Mouse (Mus musculus) gastrocnemius, postnatal 10 days (tissue): ENCODE results near the gene Spon1. TPM values are rescaled to one million over a fixed set of nuclear protein-coding genes. Genes with fewer than 3 reads are reported as not detected.

Experiments
- DNase-seq: peaks from one replicate; pipeline ENCODE4 v3.0.0; 2021; ENCODE audit warnings: mixed read lengths
- long read RNA-seq, 2 experiments: library from polyadenylated mRNA; stranded (forward); transcript quantifications; one replicate each; pipeline ENCODE4 v2.0.0; 2021
- total RNA-seq, 2 experiments: library from RNA; stranded (reverse); gene quantifications; 2 replicates each; pipeline ENCODE4 v1.2.3; 2021

The Spon1 gene
- 1 to 10 TPM; 5.1 to 5.6 TPM for total RNA-seq
- long read RNA-seq, experiment 1, full-length matches to known transcripts = 11 of 14 reads
- long read RNA-seq, experiment 1, partial matches to known transcripts = 2 of 14 reads
- long read RNA-seq, experiment 1, other reads (novel, unspliced or antisense) = 1 of 14 reads
- long read RNA-seq, experiment 2, full-length matches to known transcripts = 7 of 9 reads
- long read RNA-seq, experiment 2, partial matches to known transcripts = 0 of 9 reads
- long read RNA-seq, experiment 2, other reads (novel, unspliced or antisense) = 2 of 9 reads

DNA sequence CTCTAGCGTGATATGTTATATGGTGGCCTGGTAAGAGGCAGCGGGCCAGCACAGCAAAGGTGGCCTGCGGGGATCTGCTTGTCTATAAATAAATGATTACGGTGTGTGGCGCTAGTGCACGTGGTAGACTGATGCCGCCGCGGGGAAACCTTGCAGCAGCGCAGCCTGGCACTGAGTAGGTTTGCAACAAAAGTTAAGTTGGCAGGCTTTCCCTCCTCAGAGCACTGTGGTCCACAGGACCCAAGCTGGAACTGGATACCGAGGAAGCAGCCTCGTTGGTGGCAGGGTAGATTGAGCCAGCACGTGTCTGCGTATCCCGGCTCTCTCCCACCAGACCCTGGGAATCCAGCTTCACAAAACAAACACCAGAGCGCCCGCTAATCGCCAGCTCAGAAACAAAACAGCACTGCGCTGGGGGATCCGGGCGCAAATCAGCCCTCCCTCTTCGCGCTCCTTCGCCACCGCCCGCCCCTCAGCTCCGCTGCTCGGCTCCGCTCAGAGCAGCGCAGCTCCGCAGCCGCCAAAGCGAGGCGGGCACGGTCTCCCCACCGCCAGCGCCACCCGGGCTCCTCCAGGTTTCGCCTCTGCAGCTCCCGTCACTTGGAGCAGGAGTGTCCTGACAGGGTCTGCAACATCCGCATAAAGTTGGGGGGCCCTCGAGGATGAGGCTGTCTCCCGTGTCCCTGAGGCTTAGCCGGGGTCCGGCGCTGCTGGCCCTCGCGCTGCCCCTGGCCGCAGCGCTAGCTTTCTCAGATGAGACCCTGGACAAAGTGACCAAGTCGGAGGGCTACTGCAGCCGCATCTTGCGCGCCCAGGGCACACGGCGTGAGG lies at the start of gene Spon1:
Gene Spon1, plus strand, starts transcription at position 332 of the 831 bp plus-strand sequence.
- peak; percentile 41 for DNase-seq

GRCm38 (mm10) chr7:113721994-113722393 lies 43.8 kb upstream of the Spon1 start:
- no peak for DNase-seq

DNA sequence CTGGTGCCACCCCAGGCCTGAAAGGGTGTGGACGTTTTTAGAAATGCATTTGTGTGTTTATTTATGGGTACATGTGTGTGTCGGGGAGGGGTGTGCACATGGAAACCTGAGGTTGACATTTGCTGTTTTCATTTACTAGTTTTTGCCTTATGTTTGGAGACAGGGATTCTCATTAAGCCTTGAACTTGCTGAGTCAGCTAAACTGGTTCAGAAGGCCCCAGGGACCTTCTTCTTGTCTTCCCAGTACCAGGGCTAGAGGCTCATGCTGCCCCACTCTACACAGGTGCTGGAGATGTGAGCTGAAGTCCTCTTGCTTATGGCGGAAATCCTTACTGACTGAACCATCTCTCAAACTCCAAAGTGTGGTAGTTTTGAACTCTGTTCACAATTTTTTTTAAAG lies 41.9 kb upstream of the Spon1 start:
- DNase-seq = no peak

- no peak for DNase-seq
Measured at GRCm38 (mm10) chr7:113727999-113728713, 37.6 kb upstream of the Spon1 start.

- DNase-seq = no peak
Measured at GRCm38 (mm10) chr7:113728926-113729325, 36.9 kb upstream of the Spon1 start.

DNA sequence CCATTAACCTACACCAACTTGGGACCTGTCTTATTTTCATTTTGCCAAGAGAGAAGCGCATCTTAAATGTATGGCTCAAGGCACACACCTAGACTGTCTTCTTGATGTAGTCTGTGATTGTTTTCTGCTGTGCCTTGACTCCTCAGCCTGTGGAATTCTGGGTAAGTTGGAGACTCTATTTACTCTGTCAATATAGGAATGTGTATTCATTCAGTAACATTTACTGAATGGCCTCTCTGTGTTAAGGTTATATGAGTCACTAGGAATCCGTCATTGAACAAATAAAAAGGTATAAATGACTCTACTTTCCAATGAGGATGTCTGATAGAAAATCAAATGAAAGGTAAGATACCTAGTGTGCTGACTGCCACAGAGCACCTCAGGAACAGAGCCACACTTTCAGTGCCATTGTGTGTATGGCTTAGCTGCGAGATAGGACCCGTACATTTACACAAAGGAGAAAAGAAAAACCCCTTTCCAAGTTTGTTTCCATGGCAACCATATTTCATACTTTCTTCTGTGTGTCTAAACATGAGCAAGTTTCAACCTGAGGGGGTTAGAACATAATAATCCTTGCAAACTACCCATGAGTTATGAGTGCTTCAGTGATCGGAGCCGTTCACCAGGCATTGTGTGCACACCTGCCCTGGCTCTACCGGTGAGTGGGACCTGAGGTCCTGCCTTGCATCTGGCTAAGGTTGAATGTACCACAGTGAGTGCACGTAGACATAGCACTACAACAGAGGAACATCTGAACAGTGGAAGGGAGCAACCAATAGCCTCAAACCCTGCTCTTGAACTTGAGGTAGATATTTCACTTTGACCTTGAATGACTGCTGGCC lies 35.2 kb upstream of the Spon1 start:
- no peak for DNase-seq

DNA sequence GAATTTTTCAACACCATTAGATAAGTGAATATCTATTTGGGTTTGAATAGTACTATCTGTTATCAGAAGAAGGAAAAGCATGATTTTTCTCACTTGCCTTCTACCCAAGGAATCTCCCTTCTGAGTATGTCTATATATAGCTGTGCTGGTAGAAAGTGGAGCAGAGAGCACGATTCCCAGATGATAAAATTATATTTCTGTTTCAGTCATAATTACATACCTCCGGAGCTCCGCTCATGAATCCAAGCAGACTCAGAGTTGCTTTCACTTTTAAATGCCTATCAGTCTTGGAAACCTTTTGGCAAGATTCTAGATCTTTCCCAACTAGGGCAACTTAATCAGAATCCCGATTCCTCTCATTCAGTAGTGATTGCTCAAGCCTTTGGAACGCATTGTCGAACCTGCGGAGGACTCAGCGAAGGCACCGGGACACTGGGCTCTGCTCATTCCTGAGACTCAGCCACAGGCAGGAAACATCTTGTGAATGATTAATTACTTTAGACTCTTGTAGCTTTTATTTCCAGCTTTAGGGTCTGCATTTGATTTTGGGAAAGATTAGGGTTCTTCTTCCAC lies 27.9 kb upstream of the Spon1 start:
- DNase-seq = no peak

- no peak for DNase-seq
Measured at GRCm38 (mm10) chr7:113739181-113739580, 26.6 kb upstream of the Spon1 start.

- DNase-seq = no peak
Measured at GRCm38 (mm10) chr7:113742644-113743043, 23.2 kb upstream of the Spon1 start.

- no peak for DNase-seq
Measured at GRCm38 (mm10) chr7:113743982-113744381, 21.8 kb upstream of the Spon1 start.

DNA sequence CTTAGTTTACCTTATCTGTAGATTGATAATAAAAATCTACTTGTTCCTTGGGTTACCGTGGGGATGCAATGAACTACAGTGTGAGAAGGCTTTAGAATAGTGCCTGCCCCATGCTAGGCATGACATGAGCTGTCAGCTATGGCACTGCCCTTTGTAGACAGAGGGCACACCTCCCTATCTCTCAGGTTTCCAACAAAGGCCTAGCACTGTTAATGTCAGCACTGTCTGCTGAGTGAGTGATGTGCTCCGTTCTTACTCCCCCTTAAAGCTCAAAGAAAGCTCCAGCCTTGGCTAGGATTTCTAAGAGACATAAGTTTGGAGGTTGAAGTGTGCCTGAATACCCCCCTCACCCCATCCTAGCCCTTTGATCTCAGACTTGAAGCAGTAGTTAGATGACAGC lies 9.2 kb upstream of the Spon1 start:
- no peak for DNase-seq

- DNase-seq = peak; percentile 30
Measured at GRCm38 (mm10) chr7:113759212-113759611, 6.6 kb upstream of the Spon1 start.

DNA sequence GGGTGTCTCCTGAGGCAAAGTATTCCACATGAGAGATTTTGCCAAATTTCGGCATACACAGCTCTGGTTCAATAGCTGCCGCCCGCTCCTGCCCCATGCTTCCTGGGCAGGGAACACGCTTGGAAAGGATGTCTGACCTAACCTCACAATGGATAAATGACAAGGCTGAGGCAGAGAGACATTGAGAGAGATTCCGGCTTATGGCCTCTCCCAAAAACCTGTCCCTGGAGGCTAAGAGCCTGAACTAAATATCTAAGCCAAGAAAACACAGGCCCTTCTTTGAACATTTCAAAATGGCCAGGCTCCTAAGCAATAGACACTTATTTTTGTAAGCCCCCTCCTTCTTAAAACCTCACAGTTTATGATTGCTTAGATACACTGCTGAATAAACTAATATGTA lies 665 bp upstream of the Spon1 start:
- no peak for DNase-seq

DNA sequence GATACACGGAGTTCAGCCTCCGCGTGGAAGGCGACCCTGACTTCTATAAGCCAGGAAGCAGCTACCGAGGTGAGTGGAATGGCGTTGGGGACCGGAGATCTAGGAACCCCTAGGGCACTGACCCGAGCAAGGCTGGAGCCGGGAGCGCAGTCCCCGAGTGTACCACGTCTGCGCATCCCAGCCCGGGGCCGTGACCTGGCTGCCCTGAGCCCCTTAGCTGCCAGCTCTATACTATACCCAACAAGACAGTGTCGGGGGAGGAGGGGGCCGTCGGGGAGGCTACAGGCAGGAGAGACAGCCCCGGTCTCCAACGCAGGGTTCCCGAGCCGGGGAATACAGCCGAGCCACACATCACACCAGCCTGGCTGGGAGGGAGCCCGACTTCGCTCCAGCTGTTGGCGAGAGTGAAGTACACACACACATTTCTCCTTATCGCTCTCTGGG lies 722 bp downstream of the Spon1 start:
- peak; percentile 11 for DNase-seq

DNA sequence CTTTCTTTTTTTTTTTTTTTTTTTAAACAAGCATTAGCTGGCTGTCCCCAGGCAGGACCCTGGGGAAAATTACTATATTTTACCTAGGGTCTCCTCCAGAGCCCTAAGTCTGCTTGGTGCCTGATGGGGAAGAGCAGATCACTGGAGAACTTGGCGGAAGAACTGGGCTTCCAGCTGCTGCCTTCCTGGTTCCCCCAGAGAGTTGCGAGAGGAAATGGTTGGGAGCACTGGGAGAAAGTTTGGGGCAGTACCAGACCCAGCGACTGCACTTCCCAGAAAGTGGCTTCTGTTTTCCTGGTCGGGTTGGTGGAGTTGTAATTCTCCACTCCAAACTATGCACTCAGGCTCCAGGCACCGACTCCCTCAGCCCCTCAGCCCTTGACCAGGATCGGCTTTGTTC lies 1.7 kb downstream of the Spon1 start:
- no peak for DNase-seq

DNA sequence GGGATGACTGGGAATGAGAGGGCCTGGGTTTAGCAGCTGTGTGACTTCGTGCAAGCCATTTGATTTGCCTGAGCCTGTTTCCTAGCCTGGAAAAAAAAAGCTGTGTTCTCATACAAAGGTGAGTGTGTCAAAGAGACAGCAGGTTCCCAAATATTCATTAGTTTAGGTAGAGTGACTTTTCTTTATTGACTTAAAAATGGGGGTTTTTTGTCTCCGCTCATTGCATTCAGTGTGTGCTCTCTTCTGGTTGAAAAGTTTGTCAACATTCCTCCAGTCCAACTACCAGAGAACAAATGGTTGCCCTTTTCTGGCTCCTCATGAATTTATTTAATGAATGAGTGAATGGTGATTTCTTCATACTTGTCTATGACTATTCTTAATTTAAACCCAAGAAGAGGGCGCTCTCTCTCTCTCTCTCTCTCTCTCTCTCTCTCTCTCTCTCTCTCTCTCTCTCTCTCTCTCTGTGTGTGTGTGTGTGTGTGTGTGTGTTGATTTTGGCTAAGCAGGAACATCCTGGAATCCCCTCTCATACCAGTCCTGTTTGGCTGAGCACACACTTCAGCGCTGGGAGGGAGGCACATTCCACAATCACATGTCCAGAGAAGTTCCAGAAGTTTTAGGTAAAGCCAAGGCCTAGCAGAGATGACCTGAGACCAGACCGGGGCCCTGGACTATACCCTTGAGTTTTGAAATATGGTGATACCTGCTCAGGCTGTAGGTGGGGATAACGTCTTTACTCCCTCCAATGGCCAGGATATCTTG lies 2.6 kb downstream of the Spon1 start:
- DNase-seq = no peak

DNA sequence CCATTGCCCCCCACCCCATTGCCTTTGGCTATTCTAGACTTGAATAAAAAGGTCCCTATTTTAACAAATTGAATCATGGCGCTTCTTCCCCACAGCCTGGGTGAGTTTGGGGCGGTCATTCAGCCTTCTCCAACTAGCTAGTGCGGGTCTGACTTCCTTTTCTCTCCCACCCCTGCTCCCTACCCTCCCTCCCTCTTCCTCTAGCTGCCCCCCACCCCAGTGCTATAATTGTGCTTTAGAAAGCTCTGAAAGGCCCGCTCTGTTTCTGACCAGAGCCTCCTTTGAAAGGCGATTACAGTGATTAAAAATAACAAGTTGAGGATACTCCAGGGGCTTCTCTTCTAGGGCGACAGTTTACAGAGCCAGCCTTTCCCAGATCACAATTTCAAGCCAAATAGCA lies 3.5 kb downstream of the Spon1 start:
- DNase-seq = no peak

- DNase-seq = no peak
Measured at GRCm38 (mm10) chr7:113772135-113772534, 6.3 kb downstream of the Spon1 start.

DNA sequence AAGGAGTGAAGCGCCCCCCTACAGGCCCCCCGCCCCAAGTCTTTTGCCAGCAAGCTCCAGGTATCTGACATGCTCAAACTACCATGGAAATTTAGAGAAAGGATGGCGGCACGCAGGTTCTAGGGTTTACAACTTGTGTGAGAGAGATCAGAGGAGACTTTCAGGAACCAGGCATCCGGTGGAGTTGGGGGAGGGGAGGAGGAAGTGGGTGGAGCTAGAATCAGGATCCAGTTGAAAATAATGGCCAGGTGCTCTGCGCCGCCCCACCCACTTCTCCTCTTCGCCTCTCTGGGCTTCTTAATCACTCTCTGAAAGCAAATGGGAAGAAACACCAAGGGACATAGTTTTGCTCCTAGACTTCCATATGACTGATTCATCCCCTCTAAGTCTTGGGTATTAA lies 7.6 kb downstream of the Spon1 start:
- no peak for DNase-seq

- DNase-seq = peak; percentile 48
Measured at GRCm38 (mm10) chr7:113774039-113774438, 8.2 kb downstream of the Spon1 start.

GRCm38 (mm10) chr7:113774906-113775305 lies 9.1 kb downstream of the Spon1 start:
- DNase-seq = peak; percentile 24
